Mouse (Mus musculus): ENCODE results near the gene E2f1. TPM values are rescaled to one million over a fixed set of nuclear protein-coding genes. Genes with fewer than 3 reads are reported as not detected.

The E2f1 gene
- total and polyA plus RNA-seq, 3 experiments: 5.1 to 19.6 (median 5.3) TPM

DNA sequence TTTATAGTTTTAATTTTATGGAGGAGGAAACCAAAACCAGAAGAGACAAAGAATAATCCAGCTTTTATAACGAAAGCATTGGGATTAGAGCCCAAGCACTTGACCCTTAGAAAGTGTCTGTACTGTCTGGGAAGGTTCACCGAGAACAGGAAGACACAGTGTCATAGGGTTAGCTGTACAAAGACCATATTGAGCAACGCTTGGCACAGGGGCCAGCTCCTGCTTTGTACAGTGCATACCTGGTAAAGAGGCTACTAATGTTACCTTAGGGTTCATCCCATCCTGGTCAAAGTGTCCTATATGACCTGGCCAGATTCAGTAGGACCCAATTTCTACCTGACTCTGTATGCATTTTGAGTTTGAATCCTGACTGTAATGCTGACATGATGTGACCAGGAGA, 31.6 kb upstream of the E2f1 start:
- Histone ChIP-seq H3K79me2 (replicated peaks; ENCODE audit: control insufficient read depth, extremely low read depth, insufficient read depth, poor library complexity, severe bottlenecking) (no peaks in the 10 kb centered on the region), H3K27me3 (replicated peaks) (peaks cover 8% of the 10 kb centered on the region), H3K27ac (ENCODE audit: insufficient read depth, low read depth) (no peak overlapping the region), H3K4me3 (replicated peaks in 1 of 3; ENCODE audit: low read depth in 2 of 3, low read length in 2 of 3, poor library complexity in 1 of 3) (no peak overlapping the region), H3K4me1 (ENCODE audit: control insufficient read depth in 1 of 2, insufficient read depth in 2 of 2) (peaks cover 19 to 33% of the 10 kb centered on the region in 2 experiments), H3K9me3 (replicated peaks; ENCODE audit: low read length) (no peaks in the 10 kb centered on the region), H3K36me3 (replicated peaks in 1 of 2; ENCODE audit: control insufficient read depth in 1 of 2, insufficient read depth in 1 of 2, low read length in 1 of 2) (peaks cover 0 to 4% of the 10 kb centered on the region in 2 experiments), H3K4me2 (ENCODE audit: insufficient read depth, low read depth, poor library complexity, severe bottlenecking) (no peak overlapping the region), H3K9ac (ENCODE audit: insufficient read depth, low read depth) (no peak overlapping the region)
- TF ChIP-seq TCF12 (IDR thresholded peaks at IDR 0.05; ENCODE audit: low read depth, low read length) (no peak), TBP (conservative IDR thresholded peaks at IDR 0.05; ENCODE audit: low read depth, low read length) (no peak), ZC3H11A (IDR thresholded peaks at IDR 0.05; ENCODE audit: low read depth, low read length) (no peak), E2F4 (IDR thresholded peaks at IDR 0.05; ENCODE audit: insufficient replicate concordance, low read depth, low read length) (no peak), CTCF (conservative IDR thresholded peaks at IDR 0.05 in 1 of 2, IDR thresholded peaks at IDR 0.05 in 1 of 2; ENCODE audit: low read depth in 2 of 2, low read length in 2 of 2) (no peak), UBTF (IDR thresholded peaks at IDR 0.05; ENCODE audit: low read depth, low read length) (no peak), POLR2A (IDR thresholded peaks at IDR 0.05; ENCODE audit: low read depth, low read length) (no peak), SIN3A (IDR thresholded peaks at IDR 0.05; ENCODE audit: low read length) (no peak), IRF4 (IDR thresholded peaks at IDR 0.05; ENCODE audit: low read depth, low read length) (no peak), MAFK (IDR thresholded peaks at IDR 0.05; ENCODE audit: insufficient replicate concordance, low read length) (no peak), NRF1 (IDR thresholded peaks at IDR 0.05; ENCODE audit: low read depth, low read length) (no peak), CHD2 (IDR thresholded peaks at IDR 0.05; ENCODE audit: low read length) (no peak), RAD21 (IDR thresholded peaks at IDR 0.05; ENCODE audit: low read depth, low read length) (no peak), JUN (IDR thresholded peaks at IDR 0.05; ENCODE audit: insufficient read depth, low read depth, low read length) (no peak), USF1 (IDR thresholded peaks at IDR 0.05; ENCODE audit: low read depth, low read length) (no peak), ZMIZ1 (IDR thresholded peaks at IDR 0.05; ENCODE audit: low read depth, low read length) (no peak), GABPA (IDR thresholded peaks at IDR 0.05; ENCODE audit: insufficient replicate concordance, low read depth, low read length) (no peak), MYC (IDR thresholded peaks at IDR 0.05; ENCODE audit: low read depth, low read length) (no peak), JUND (conservative IDR thresholded peaks at IDR 0.05; ENCODE audit: low read depth, low read length) (no peak)
- in situ Hi-C loops (cut with MboI; ENCODE audit: low pct_ligation_motif_present, low pct_unique_long_range_greater_than_20kb, low sequenced_read_pairs) (no loop called here), dilution Hi-C loops (cut with MboI; ENCODE audit: extremely low pct_ligation_motif_present, extremely low pct_unique_long_range_greater_than_20kb, low sequenced_read_pairs) (no loop called here)
- DNase-seq (ENCODE audit: extremely low read depth): no peak

DNA sequence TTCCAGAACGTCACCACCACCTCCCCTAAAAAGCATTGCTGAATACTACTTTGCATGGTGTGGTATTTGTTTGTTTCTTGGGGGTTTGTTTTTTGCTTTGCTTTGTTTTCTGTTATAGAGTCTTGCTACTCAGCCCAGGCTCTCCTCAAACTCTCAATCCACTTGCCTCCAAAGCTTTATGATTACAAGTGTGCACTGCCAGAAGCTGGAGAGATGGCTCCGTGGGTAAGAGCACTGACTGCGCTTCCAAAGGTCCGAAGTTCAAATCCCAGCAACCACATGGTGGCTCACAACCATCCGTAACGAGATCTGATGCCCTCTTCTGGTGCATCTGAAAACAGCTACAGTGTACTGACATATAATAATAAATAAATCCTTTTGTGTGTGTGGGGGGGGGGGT, 30.9 kb upstream of the E2f1 start:
- TF ChIP-seq ZNF384 (IDR thresholded peaks at IDR 0.05; ENCODE audit: low read depth, low read length): no peak
- TF ChIP-seq ZKSCAN1 (IDR thresholded peaks at IDR 0.05; ENCODE audit: borderline replicate concordance, low read depth, low read length): no peak
- TF ChIP-seq TBP (conservative IDR thresholded peaks at IDR 0.05; ENCODE audit: low read depth, low read length): 0 out of 2 replicates have a peak, but pooled peaks have one; percentile 28
- peak in 1 of 2 experiments; percentile 29; a peak in 2 of 4 replicates for TF ChIP-seq CTCF (conservative IDR thresholded peaks at IDR 0.05 in 1 of 2, IDR thresholded peaks at IDR 0.05 in 1 of 2; ENCODE audit: low read depth in 2 of 2, low read length in 2 of 2)
- H3K27me3 ChIP-seq (replicated peaks): peaks cover 3% of the 10 kb centered on the region
- peaks cover 0 to 8% of the 10 kb centered on the region in 2 experiments for H3K36me3 ChIP-seq (replicated peaks in 1 of 2; ENCODE audit: control insufficient read depth in 1 of 2, insufficient read depth in 1 of 2, low read length in 1 of 2)
- H3K79me2 ChIP-seq (replicated peaks; ENCODE audit: control insufficient read depth, extremely low read depth, insufficient read depth, poor library complexity, severe bottlenecking): no peaks in the 10 kb centered on the region
- no peak overlapping the region for H3K9ac ChIP-seq (ENCODE audit: insufficient read depth, low read depth)
- H3K27ac ChIP-seq (ENCODE audit: insufficient read depth, low read depth): no peak overlapping the region
- no peaks in the 10 kb centered on the region for H3K9me3 ChIP-seq (replicated peaks; ENCODE audit: low read length)
- DNase-seq (ENCODE audit: extremely low read depth): no peak
- peaks cover 19 to 33% of the 10 kb centered on the region in 2 experiments for H3K4me1 ChIP-seq (ENCODE audit: control insufficient read depth in 1 of 2, insufficient read depth in 2 of 2)
- in situ Hi-C loops (cut with MboI; ENCODE audit: low pct_ligation_motif_present, low pct_unique_long_range_greater_than_20kb, low sequenced_read_pairs): no loop called here
- no peak overlapping the region for H3K4me2 ChIP-seq (ENCODE audit: insufficient read depth, low read depth, poor library complexity, severe bottlenecking)
- no peak overlapping the region for H3K4me3 ChIP-seq (replicated peaks in 1 of 3; ENCODE audit: low read depth in 2 of 3, low read length in 2 of 3, poor library complexity in 1 of 3)
- dilution Hi-C loops (cut with MboI; ENCODE audit: extremely low pct_ligation_motif_present, extremely low pct_unique_long_range_greater_than_20kb, low sequenced_read_pairs): no loop called here

All from CH12.LX (cell line).